Mouse (Mus musculus) testis, adult 2 months (tissue): ENCODE data around the gene Slc39a11. TPM values are rescaled to one million over a fixed set of nuclear protein-coding genes. Genes with fewer than 3 reads are reported as not detected.

Source experiments
- H3K27ac ChIP-seq: fragments of 200-500 bp; 2 replicates; pipeline ENCODE4 v1.5.1; 2012; ENCODE audit warnings: low read depth, low read length; ENCODE audit not compliant: control insufficient read depth, insufficient read depth
- H3K27me3 ChIP-seq: fragments of 200-500 bp; 2 replicates; pipeline ENCODE4 v1.6.1; 2012; ENCODE audit warnings: mild to moderate bottlenecking, low read length, moderate library complexity; ENCODE audit not compliant: control insufficient read depth, insufficient read depth
- H3K36me3 ChIP-seq: fragments of 200-500 bp; 2 replicates; pipeline ENCODE4 v1.6.1; 2012; ENCODE audit warnings: mild to moderate bottlenecking, low read length; ENCODE audit not compliant: control insufficient read depth, insufficient read depth
- H3K4me1 ChIP-seq: fragments of 200-500 bp; 2 replicates; pipeline ENCODE4 v1.6.1; 2012; ENCODE audit warnings: low read length; ENCODE audit not compliant: control insufficient read depth, insufficient read depth
- H3K4me3 ChIP-seq: fragments of 200-500 bp; 2 replicates; pipeline ENCODE4 v1.5.1; 2012; ENCODE audit warnings: low read depth, mild to moderate bottlenecking, low read length, moderate library complexity, mixed read lengths; ENCODE audit not compliant: control insufficient read depth
- CTCF ChIP-seq: fragments of 200-500 bp; IDR thresholded peaks from 2 replicates; pipeline ENCODE4 v1.5.1; 2012; ENCODE audit warnings: low read depth, mild to moderate bottlenecking, inconsistent platforms, low read length, moderate library complexity; ENCODE audit not compliant: control insufficient read depth, insufficient read depth, insufficient replicate concordance
- POLR2A ChIP-seq: fragments of 200-500 bp; IDR thresholded peaks from 2 replicates; pipeline ENCODE4 v1.6.1; 2012; ENCODE audit warnings: low read depth, mild to moderate bottlenecking, inconsistent platforms, low read length, moderate library complexity; ENCODE audit not compliant: control insufficient read depth
- polyA plus RNA-seq: library from polyadenylated mRNA; depleted of rRNA; stranded (reverse); fragments of >200 nt; gene quantifications from 2 replicates; pipeline ENCODE4 v1.2.3, GENCODE M21; 2012

Gene Slc39a11
- polyA plus RNA-seq, 1 experiment, result 8.9 TPM

DNA sequence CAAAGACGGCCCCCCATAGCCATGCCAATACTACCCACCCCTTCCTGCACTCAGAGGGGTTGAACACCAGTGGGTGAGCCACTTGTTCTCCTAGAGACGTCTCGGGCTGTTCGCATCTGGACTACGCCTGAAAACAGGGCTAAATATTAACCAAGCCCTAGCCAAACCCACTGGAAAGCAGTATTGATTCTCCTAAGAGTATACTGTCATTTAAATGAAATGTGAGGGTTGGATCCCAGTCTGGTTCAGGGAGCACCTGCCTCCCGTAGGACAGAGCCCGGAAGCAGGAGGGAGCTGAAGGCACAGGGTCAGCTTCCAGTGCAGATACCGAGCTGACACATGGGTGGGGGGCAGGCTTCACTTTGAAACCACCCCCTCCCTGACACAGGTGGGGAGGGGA is 18.0 kb downstream of the Slc39a11 start:
- Histone ChIP-seq H3K27ac (no peak overlapping the region), H3K4me1 (no peaks in the 10 kb centered on the region), H3K36me3 (no peaks in the 10 kb centered on the region), H3K27me3 (no peaks in the 10 kb centered on the region), H3K4me3 (no peak overlapping the region)
- no peak for TF ChIP-seq CTCF
- TF ChIP-seq POLR2A, result no peak

DNA sequence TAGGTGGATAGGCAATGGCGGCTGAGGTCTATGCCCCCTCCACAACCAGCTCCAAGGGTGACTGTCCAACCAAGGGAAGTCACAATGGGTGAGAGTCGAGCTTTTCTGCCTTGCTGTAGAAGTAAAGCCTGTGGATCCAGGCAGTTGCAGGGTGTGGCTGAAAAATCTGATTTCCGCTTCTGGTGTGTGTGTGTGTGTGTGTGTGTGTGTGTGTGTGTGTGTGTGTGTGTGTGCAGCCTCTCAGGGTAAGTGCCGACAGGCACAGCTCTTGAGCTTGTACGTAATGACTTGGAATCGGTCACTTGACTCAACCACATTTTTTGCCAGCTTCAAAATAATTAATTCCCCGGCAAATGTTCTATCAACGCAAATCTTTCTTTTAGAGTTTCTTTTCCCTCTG is 18.6 kb downstream of the Slc39a11 start:
- Histone ChIP-seq H3K27ac (no peak overlapping the region), H3K36me3 (no peaks in the 10 kb centered on the region), H3K27me3 (no peaks in the 10 kb centered on the region), H3K4me3 (no peak overlapping the region), H3K4me1 (no peaks in the 10 kb centered on the region)
- no peak for TF ChIP-seq CTCF
- TF ChIP-seq POLR2A, result no peak

DNA sequence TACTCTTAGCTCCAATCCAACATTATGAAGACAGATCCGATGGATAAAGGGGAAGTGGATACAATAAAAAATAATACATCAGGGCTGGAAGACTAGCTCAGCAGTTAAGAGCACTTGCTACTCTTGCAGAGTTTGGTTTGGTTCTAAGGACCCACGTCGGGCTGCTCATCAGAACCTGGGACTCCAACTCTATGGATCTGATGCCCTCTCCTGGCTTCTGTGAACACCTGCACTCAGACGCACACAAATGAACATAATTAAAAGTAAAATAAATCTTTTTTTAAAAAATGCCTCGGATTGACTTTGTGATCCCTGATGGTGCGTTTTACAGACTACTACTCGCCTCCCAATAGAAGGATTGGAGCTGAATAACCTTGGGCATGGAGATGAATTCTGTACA is 19.2 kb downstream of the Slc39a11 start:
- Histone ChIP-seq H3K36me3 (no peaks in the 10 kb centered on the region), H3K4me3 (no peak overlapping the region), H3K27me3 (no peaks in the 10 kb centered on the region), H3K27ac (no peak overlapping the region), H3K4me1 (no peaks in the 10 kb centered on the region)
- TF ChIP-seq CTCF (no peak), POLR2A (no peak)

DNA sequence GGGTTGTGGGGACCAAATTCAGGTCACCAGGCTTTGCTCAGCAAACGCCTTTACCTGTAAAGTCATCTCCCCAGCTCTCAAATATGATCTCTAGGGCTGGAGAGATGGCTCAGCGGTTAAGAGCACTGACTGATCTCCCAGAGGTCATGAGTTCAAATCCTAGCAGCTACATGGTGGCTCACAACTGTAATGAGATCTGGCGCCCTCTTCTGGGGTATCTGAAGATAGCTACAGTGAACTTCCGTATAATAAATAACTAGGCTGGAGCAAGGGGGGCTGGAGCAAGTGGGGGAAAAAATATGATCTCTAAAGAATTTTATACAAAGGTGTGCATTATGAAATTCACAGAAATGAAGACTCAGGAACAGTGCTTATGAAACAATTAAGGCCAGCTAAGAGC is 22.1 kb downstream of the Slc39a11 start:
- Histone ChIP-seq H3K4me3 (no peak overlapping the region), H3K36me3 (no peaks in the 10 kb centered on the region), H3K4me1 (no peaks in the 10 kb centered on the region), H3K27me3 (no peaks in the 10 kb centered on the region), H3K27ac (no peak overlapping the region)
- TF ChIP-seq POLR2A, result no peak
- no peak for TF ChIP-seq CTCF

DNA sequence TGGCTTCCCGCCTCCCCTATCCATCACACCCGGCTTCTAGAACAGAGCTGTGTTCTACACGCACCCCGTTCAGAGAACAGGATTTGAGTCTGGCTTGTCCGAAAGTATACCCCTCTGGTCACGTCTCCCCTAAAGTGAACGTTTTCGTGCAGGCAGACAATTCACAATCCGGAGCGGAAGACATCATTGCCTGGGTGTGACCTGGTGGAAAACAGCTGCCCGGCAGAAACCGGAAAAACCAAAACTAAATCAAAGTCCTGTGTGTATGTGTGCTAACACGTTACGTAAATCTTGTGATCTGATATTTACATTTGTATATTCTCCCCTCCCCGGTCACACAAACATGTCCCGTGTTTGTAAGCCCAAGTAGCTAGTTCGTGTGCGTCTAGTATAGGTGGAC is 24.4 kb downstream of the Slc39a11 start:
- Histone ChIP-seq H3K27ac (no peak overlapping the region), H3K4me3 (no peak overlapping the region), H3K27me3 (no peaks in the 10 kb centered on the region), H3K4me1 (no peaks in the 10 kb centered on the region), H3K36me3 (no peaks in the 10 kb centered on the region)
- TF ChIP-seq POLR2A, result no peak
- no peak for TF ChIP-seq CTCF

DNA sequence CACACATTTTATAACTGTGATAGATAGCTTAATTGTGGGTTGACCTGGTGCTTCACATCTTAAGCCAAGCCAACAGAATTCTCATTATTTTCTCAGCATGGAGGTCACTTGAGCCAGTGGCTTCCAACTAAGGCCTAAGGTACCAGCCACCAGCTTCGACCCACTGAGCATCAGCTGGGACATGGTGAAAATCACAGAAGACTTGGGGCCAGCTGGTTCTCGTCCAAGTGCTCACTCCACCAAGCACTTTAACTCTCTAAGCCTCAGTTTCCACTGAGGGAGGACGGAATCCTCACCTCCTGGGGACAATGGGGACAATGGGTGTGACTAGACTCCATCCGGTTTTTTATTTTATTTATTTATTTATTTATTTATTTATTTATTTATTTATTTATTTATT is 27.9 kb downstream of the Slc39a11 start:
- Histone ChIP-seq H3K4me3 (no peak overlapping the region), H3K27ac (no peak overlapping the region), H3K36me3 (no peaks in the 10 kb centered on the region), H3K4me1 (peaks cover 15% of the 10 kb centered on the region), H3K27me3 (no peaks in the 10 kb centered on the region; the same call in 1 of the 2 replicates)
- TF ChIP-seq POLR2A, result no peak
- no peak for TF ChIP-seq CTCF

DNA sequence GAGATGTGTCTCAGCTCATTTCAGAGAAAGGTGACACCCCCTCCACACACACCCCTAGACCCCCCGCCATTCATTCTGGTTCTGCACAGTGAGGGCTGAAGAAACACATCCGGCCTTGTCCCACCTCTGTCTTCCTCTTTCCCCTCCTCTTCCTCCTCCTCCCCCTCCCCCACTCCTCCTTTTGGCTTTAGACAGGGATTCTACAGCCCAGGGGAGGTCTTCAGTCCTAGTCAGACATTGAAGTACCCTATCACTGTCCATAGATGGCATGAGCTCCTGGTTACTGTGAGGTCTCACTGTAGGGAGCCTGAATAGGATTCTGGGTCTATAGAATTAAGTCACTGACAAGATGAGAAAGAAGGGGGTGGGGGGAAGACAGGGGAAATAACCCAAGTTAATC is 28.9 kb downstream of the Slc39a11 start:
- Histone ChIP-seq H3K27me3 (no peaks in the 10 kb centered on the region; the same call in 1 of the 2 replicates), H3K4me3 (no peak overlapping the region), H3K36me3 (no peaks in the 10 kb centered on the region), H3K27ac (no peak overlapping the region), H3K4me1 (peaks cover 15% of the 10 kb centered on the region)
- no peak for TF ChIP-seq POLR2A
- TF ChIP-seq CTCF, result no peak
